Mouse (Mus musculus): ENCODE measurements around the gene Syde2. TPM values are rescaled to one million over a fixed set of nuclear protein-coding genes. Genes with fewer than 3 reads are reported as not detected.
A peak's percentile ranks its signal among the peaks of the same experiment; 100 is the strongest.
"Not testable (repeated sequence)": the region's sequence is repeated elsewhere in the genome, so short reads cannot be mapped to it uniquely, and the experiment has no call there.

Gene Syde2
- polyA plus RNA-seq, 1 experiment from 2014 or later, result 2.6 TPM

GRCm38 (mm10) chr3:145963101-145964017, 24.3 kb upstream of the Syde2 start:
- WGBS, result 17% methylated on average over 31 of the region's 31 CpGs
- no peak overlapping the region for H3K27ac ChIP-seq (ENCODE audit: low read depth, low read length)
- H3K27me3 ChIP-seq (ENCODE audit: control insufficient read depth, insufficient read depth, low read length), result peaks cover 18% of the 10 kb centered on the region
- peak; percentile 53 for ATAC-seq (ENCODE audit: low FRiP score, low TSS enrichment)
- no peaks in the 10 kb centered on the region for H3K9me3 ChIP-seq (ENCODE audit: control insufficient read depth, low read length)
- no peak overlapping the region; the same call in 1 of the 2 replicates for H3K9ac ChIP-seq (ENCODE audit: low read depth, low read length)
- peaks cover 14% of the 10 kb centered on the region; the same call in 1 of the 2 replicates for H3K4me1 ChIP-seq (ENCODE audit: control insufficient read depth, insufficient read depth, low read length)
- no peaks in the 10 kb centered on the region for H3K36me3 ChIP-seq (ENCODE audit: control insufficient read depth, insufficient read depth, low read length)
- peak overlapping the region; percentile 30 for H3K4me2 ChIP-seq (replicated peaks; ENCODE audit: low read depth, low read length)
- H3K4me3 ChIP-seq (ENCODE audit: low read length), result peak overlapping the region; percentile 18

GRCm38 (mm10) chr3:145964018-145964387, 23.7 kb upstream of the Syde2 start:
- 20% methylated on average over 10 of the region's 10 CpGs for WGBS
- Histone ChIP-seq H3K36me3 (ENCODE audit: control insufficient read depth, insufficient read depth, low read length) (no peaks in the 10 kb centered on the region), H3K4me3 (ENCODE audit: low read length) (peak overlapping the region; percentile 18; the same call in 1 of the 2 replicates), H3K9ac (ENCODE audit: low read depth, low read length) (no peak overlapping the region; the same call in 1 of the 2 replicates), H3K9me3 (ENCODE audit: control insufficient read depth, low read length) (no peaks in the 10 kb centered on the region), H3K4me1 (ENCODE audit: control insufficient read depth, insufficient read depth, low read length) (peaks cover 14% of the 10 kb centered on the region; the same call in 1 of the 2 replicates), H3K27ac (ENCODE audit: low read depth, low read length) (peak overlapping the region; percentile 49; the same call in 1 of the 2 replicates), H3K4me2 (replicated peaks; ENCODE audit: low read depth, low read length) (peak overlapping the region; percentile 30), H3K27me3 (ENCODE audit: control insufficient read depth, insufficient read depth, low read length) (peaks cover 18% of the 10 kb centered on the region)
- ATAC-seq (ENCODE audit: low FRiP score, low TSS enrichment), result 0 out of 2 replicates have a peak, but pooled peaks have one; percentile 28

GRCm38 (mm10) chr3:145964473-145964872, 23.2 kb upstream of the Syde2 start:
- peaks cover 14% of the 10 kb centered on the region; the same call in 1 of the 2 replicates for H3K4me1 ChIP-seq (ENCODE audit: control insufficient read depth, insufficient read depth, low read length)
- no peak overlapping the region for H3K9ac ChIP-seq (ENCODE audit: low read depth, low read length)
- H3K4me2 ChIP-seq (replicated peaks; ENCODE audit: low read depth, low read length), result no peak overlapping the region
- no peaks in the 10 kb centered on the region for H3K36me3 ChIP-seq (ENCODE audit: control insufficient read depth, insufficient read depth, low read length)
- ATAC-seq (ENCODE audit: low FRiP score, low TSS enrichment), result 0 out of 2 replicates have a peak, but pooled peaks have one; percentile 20
- H3K27ac ChIP-seq (ENCODE audit: low read depth, low read length), result 0 out of 2 replicates have a peak overlapping the region, but pooled peaks have one; percentile 49
- no peak overlapping the region for H3K4me3 ChIP-seq (ENCODE audit: low read length)
- H3K9me3 ChIP-seq (ENCODE audit: control insufficient read depth, low read length), result no peaks in the 10 kb centered on the region
- WGBS, result 11% methylated on average over 10 of the region's 10 CpGs
- H3K27me3 ChIP-seq (ENCODE audit: control insufficient read depth, insufficient read depth, low read length), result peaks cover 18% of the 10 kb centered on the region

- not testable (repeated sequence) for H3K36me3 ChIP-seq (ENCODE audit: control insufficient read depth, insufficient read depth, low read length); H3K9me3 ChIP-seq (ENCODE audit: control insufficient read depth, low read length); ATAC-seq (ENCODE audit: low FRiP score, low TSS enrichment); H3K9ac ChIP-seq (ENCODE audit: low read depth, low read length); H3K27ac ChIP-seq (ENCODE audit: low read depth, low read length); H3K4me3 ChIP-seq (ENCODE audit: low read length); H3K4me2 ChIP-seq (replicated peaks; ENCODE audit: low read depth, low read length)
- 84% methylated on average over 3 of the region's 3 CpGs for WGBS
- Histone ChIP-seq H3K27me3 (ENCODE audit: control insufficient read depth, insufficient read depth, low read length) (peaks cover 18% of the 10 kb centered on the region), H3K4me1 (ENCODE audit: control insufficient read depth, insufficient read depth, low read length) (peaks cover 14% of the 10 kb centered on the region; the same call in 1 of the 2 replicates)
These were observed 22.1 kb upstream of the Syde2 start for GRCm38 (mm10) chr3:145965583-145965982.

- Histone ChIP-seq H3K9me3 (ENCODE audit: control insufficient read depth, low read length) (no peaks in the 10 kb centered on the region), H3K27me3 (ENCODE audit: control insufficient read depth, insufficient read depth, low read length) (peaks cover 15% of the 10 kb centered on the region), H3K4me2 (replicated peaks; ENCODE audit: low read depth, low read length) (no peak overlapping the region), H3K36me3 (ENCODE audit: control insufficient read depth, insufficient read depth, low read length) (no peaks in the 10 kb centered on the region), H3K27ac (ENCODE audit: low read depth, low read length) (no peak overlapping the region), H3K9ac (ENCODE audit: low read depth, low read length) (no peak overlapping the region), H3K4me1 (ENCODE audit: control insufficient read depth, insufficient read depth, low read length) (peaks cover 14% of the 10 kb centered on the region; the same call in 1 of the 2 replicates), H3K4me3 (ENCODE audit: low read length) (no peak overlapping the region)
- 86% methylated on average over 5 of the region's 5 CpGs for WGBS
- ATAC-seq (ENCODE audit: low FRiP score, low TSS enrichment), result no peak
These were observed 20.9 kb upstream of the Syde2 start for GRCm38 (mm10) chr3:145966806-145967205.

GRCm38 (mm10) chr3:145969031-145969501, 18.6 kb upstream of the Syde2 start:
- Histone ChIP-seq H3K27ac (ENCODE audit: low read depth, low read length) (peak overlapping the region; percentile 55; the same call in 1 of the 2 replicates), H3K4me2 (replicated peaks; ENCODE audit: low read depth, low read length) (peak overlapping the region; percentile 4; the same call in 1 of the 2 replicates), H3K27me3 (ENCODE audit: control insufficient read depth, insufficient read depth, low read length) (0 out of 2 replicates have a peak, but pooled peaks cover under 1% of the 10 kb centered on the region), H3K4me3 (ENCODE audit: low read length) (no peak overlapping the region), H3K4me1 (ENCODE audit: control insufficient read depth, insufficient read depth, low read length) (0 out of 2 replicates have a peak, but pooled peaks cover 2% of the 10 kb centered on the region), H3K36me3 (ENCODE audit: control insufficient read depth, insufficient read depth, low read length) (no peaks in the 10 kb centered on the region), H3K9me3 (ENCODE audit: control insufficient read depth, low read length) (peaks cover 2% of the 10 kb centered on the region), H3K9ac (ENCODE audit: low read depth, low read length) (no peak overlapping the region)
- WGBS, result 24% methylated on average over 14 of the region's 14 CpGs
- peak; percentile 78 for ATAC-seq (ENCODE audit: low FRiP score, low TSS enrichment)

- H3K9ac ChIP-seq (ENCODE audit: low read depth, low read length), result no peak overlapping the region
- no peak overlapping the region for H3K4me2 ChIP-seq (replicated peaks; ENCODE audit: low read depth, low read length)
- no peaks in the 10 kb centered on the region for H3K4me1 ChIP-seq (ENCODE audit: control insufficient read depth, insufficient read depth, low read length)
- H3K4me3 ChIP-seq (ENCODE audit: low read length), result no peak overlapping the region
- WGBS, result 85% methylated on average over 10 of the region's 10 CpGs
- H3K27me3 ChIP-seq (ENCODE audit: control insufficient read depth, insufficient read depth, low read length), result no peaks in the 10 kb centered on the region
- no peak for ATAC-seq (ENCODE audit: low FRiP score, low TSS enrichment)
- H3K36me3 ChIP-seq (ENCODE audit: control insufficient read depth, insufficient read depth, low read length), result no peaks in the 10 kb centered on the region
- H3K27ac ChIP-seq (ENCODE audit: low read depth, low read length), result no peak overlapping the region
- peaks cover 9% of the 10 kb centered on the region for H3K9me3 ChIP-seq (ENCODE audit: control insufficient read depth, low read length)
These were observed 16.2 kb upstream of the Syde2 start for GRCm38 (mm10) chr3:145971501-145971900.

- Histone ChIP-seq H3K9me3 (ENCODE audit: control insufficient read depth, low read length) (peaks cover 9% of the 10 kb centered on the region), H3K4me1 (ENCODE audit: control insufficient read depth, insufficient read depth, low read length) (no peaks in the 10 kb centered on the region), H3K4me2 (replicated peaks; ENCODE audit: low read depth, low read length) (no peak overlapping the region), H3K27me3 (ENCODE audit: control insufficient read depth, insufficient read depth, low read length) (no peaks in the 10 kb centered on the region), H3K4me3 (ENCODE audit: low read length) (no peak overlapping the region), H3K27ac (ENCODE audit: low read depth, low read length) (no peak overlapping the region), H3K9ac (ENCODE audit: low read depth, low read length) (no peak overlapping the region), H3K36me3 (ENCODE audit: control insufficient read depth, insufficient read depth, low read length) (no peaks in the 10 kb centered on the region)
- 89% methylated on average over 7 of the region's 7 CpGs for WGBS
- ATAC-seq (ENCODE audit: low FRiP score, low TSS enrichment), result no peak
These were observed 12.7 kb upstream of the Syde2 start for GRCm38 (mm10) chr3:145974986-145975385.

Data from kidney, embryonic 14.5 days (tissue).